Mouse (Mus musculus) hindbrain, embryonic 15.5 days (tissue): ENCODE data around the gene Thrb. TPM values are rescaled to one million over a fixed set of nuclear protein-coding genes. Genes with fewer than 3 reads are reported as not detected.

Experiments used
- ATAC-seq: fragments of 200-750 bp; cut with Nextera tagmentation; 2 replicates; pipeline ENCODE4 v1.8.0; 2017; ENCODE audit warnings: low read depth, moderate number of reproducible peaks, moderate TSS enrichment; ENCODE audit not compliant: low FRiP score
- H3K27ac ChIP-seq: fragments of 300-500 bp; sonication (generic); replicated peaks from 2 replicates; pipeline ENCODE4 v1.5.1; 2015; ENCODE audit warnings: mild to moderate bottlenecking, inconsistent platforms
- H3K27me3 ChIP-seq: fragments of 300-500 bp; sonication (generic); 2 replicates; pipeline ENCODE4 v1.6.1; 2015; ENCODE audit warnings: control low read depth, inconsistent platforms
- H3K36me3 ChIP-seq: fragments of 300-500 bp; sonication (generic); 2 replicates; pipeline ENCODE4 v1.6.1; 2015; ENCODE audit warnings: control low read depth, inconsistent platforms
- H3K4me1 ChIP-seq: fragments of 300-500 bp; sonication (generic); replicated peaks from 2 replicates; pipeline ENCODE4 v1.6.1; 2015; ENCODE audit warnings: control low read depth, inconsistent platforms
- H3K4me2 ChIP-seq: fragments of 300-500 bp; sonication (generic); 2 replicates; pipeline ENCODE4 v1.6.1; 2015; ENCODE audit warnings: moderate library complexity, mild to moderate bottlenecking, inconsistent platforms
- H3K4me3 ChIP-seq: fragments of 300-500 bp; sonication (generic); 2 replicates; pipeline ENCODE4 v1.5.1; 2015; ENCODE audit warnings: mild to moderate bottlenecking, inconsistent platforms
- H3K9ac ChIP-seq: fragments of 300-500 bp; sonication (generic); 2 replicates; pipeline ENCODE4 v1.6.1; 2015; ENCODE audit warnings: inconsistent platforms
- H3K9me3 ChIP-seq: fragments of 300-500 bp; sonication (generic); 2 replicates; pipeline ENCODE4 v1.6.1; 2016; ENCODE audit warnings: control low read depth, inconsistent platforms
- WGBS: fragments of 180-500 bp; shearing (Covaris S2); methylation state at CpG from one replicate; pipeline ENCODE4 v1.1.7; 2015; 5-methylcytosine and 5-hydroxymethylcytosine counted together
- polyA plus RNA-seq: library from polyadenylated mRNA; unstranded; fragments of >200 nt; fragmentation: Nextera tagmentation; extraction: Ambion mirVana; gene quantifications from 2 replicates; pipeline ENCODE4 v1.2.1, GENCODE M21; 2015

The Thrb gene
- polyA plus RNA-seq, 1 experiment from 2014 or later = 2.3 TPM

DNA sequence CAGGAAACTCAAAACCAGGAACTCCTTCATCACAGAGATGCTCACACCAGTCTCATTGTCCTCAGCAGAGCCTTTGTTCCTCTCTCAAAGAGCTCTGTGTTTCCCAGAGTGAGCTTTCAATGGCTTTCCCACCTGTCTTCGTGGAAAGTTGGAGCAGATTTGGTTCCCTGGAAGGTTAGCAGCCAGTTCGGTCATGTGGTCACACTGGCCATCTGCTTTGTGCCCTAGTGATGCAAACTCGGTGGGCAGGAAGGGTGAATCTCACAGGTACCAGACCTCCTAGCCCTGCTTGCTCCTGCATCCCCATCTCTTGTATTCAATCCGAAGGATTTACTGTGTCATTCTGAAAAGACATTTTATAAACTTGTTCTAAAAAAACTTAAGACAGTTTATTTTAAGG lies 151.0 kb downstream of the Thrb start:
- Histone ChIP-seq H3K4me1 (no peaks in the 10 kb centered on the region), H3K9ac (no peak overlapping the region), H3K27me3 (no peaks in the 10 kb centered on the region), H3K36me3 (no peaks in the 10 kb centered on the region), H3K9me3 (no peaks in the 10 kb centered on the region), H3K4me3 (no peak overlapping the region), H3K4me2 (no peak overlapping the region), H3K27ac (no peak overlapping the region)
- 67% methylated on average over 4 of the region's 4 CpGs for WGBS
- no peak for ATAC-seq

DNA sequence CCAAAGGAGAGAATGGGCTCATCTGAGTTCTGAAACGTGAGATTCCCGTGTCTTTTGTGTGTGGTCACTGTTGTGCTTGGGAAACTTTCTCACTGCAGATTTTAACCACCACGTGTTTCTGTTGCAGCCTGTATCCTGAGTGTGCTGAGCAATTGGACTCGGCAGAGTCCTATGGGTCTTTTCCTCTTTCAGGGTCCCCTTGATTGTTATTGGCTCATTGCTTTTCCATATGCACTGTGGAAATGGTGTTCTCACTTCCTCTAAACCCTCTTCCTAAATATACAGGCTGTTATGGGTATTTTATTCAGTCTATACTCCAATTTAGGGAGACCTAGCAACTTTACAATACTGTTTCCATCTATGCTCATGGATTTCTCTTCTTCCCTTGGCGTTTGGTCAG lies 152.4 kb downstream of the Thrb start:
- no peaks in the 10 kb centered on the region for H3K9me3 ChIP-seq
- H3K4me1 ChIP-seq = no peaks in the 10 kb centered on the region
- H3K9ac ChIP-seq = no peak overlapping the region
- H3K4me3 ChIP-seq = no peak overlapping the region
- 84% methylated on average over 5 of the region's 5 CpGs for WGBS
- no peak for ATAC-seq
- no peaks in the 10 kb centered on the region for H3K36me3 ChIP-seq
- no peak overlapping the region for H3K27ac ChIP-seq
- H3K27me3 ChIP-seq = no peaks in the 10 kb centered on the region
- H3K4me2 ChIP-seq = no peak overlapping the region

DNA sequence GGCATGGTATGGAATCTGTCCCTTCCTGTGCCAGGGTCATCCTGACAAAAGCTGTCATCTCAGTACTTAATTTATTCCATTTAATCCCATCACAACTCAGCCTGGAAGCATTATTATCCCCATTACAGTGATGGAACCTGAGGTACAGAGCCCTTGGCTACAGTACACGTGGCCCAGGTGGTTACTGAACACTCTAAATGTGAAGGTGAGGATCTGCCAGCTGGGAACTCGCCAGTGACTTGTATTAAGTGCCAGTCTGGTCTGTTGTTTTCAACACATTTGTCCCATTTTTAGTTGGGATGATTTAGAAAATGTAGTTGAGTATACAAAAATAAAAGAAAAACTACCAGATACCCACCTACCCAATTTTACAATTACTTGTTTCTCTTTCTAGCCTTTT lies 155.0 kb downstream of the Thrb start:
- Histone ChIP-seq H3K9me3 (no peaks in the 10 kb centered on the region), H3K9ac (no peak overlapping the region), H3K4me1 (no peaks in the 10 kb centered on the region), H3K4me3 (no peak overlapping the region), H3K27me3 (no peaks in the 10 kb centered on the region), H3K4me2 (no peak overlapping the region), H3K36me3 (no peaks in the 10 kb centered on the region), H3K27ac (no peak overlapping the region)
- 71% methylated on average over 2 of the region's 2 CpGs for WGBS
- ATAC-seq = no peak

DNA sequence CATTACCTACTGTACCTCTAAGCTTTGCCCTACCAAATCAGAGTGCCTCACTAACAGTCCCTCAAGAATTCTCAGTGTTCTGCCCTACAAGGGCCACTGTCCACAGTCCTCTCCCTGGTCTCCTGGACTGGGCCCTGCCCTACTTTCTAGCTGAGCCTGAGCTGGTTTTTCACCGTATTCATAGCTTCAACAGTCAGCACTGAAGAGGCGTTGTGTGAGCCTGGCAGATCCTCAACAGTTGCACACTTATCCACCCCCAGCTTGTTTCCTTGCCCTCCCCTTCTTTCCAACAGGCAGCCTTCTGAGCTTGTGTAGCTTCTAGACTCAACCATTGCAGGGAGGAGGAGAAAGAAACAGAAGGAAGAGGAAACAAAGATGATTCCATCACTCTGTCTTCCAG lies 158.0 kb downstream of the Thrb start:
- Histone ChIP-seq H3K36me3 (no peaks in the 10 kb centered on the region), H3K27ac (no peak overlapping the region), H3K9ac (no peak overlapping the region), H3K4me2 (no peak overlapping the region), H3K4me3 (no peak overlapping the region), H3K4me1 (no peaks in the 10 kb centered on the region), H3K27me3 (no peaks in the 10 kb centered on the region), H3K9me3 (no peaks in the 10 kb centered on the region)
- no peak for ATAC-seq
- 95% methylated on average over 2 of the region's 2 CpGs for WGBS

DNA sequence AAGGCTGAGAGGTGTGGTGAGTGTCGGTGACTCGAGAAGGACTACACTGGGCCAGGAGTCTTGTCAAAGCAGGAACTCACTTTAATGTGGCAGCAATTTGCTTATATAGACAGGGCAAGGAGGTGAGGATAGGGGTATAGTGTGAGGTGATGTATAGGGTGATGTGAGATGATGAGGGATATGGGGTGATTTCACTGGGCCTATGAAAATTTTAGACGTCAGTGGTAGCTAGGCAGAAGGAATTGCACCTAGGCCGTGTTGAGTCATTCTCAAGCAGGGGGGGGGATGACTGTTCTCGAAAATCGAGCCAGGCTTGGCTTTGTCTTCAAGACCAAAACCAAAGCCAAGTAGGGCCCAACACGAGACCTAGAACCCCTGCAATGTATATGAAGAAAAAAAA lies 162.7 kb downstream of the Thrb start:
- Histone ChIP-seq H3K4me3 (no peak overlapping the region), H3K36me3 (no peaks in the 10 kb centered on the region), H3K27me3 (no peaks in the 10 kb centered on the region), H3K4me2 (no peak overlapping the region), H3K9ac (no peak overlapping the region), H3K9me3 (no peaks in the 10 kb centered on the region), H3K27ac (no peak overlapping the region), H3K4me1 (no peaks in the 10 kb centered on the region)
- 90% methylated on average over 7 of the region's 7 CpGs for WGBS
- ATAC-seq = no peak

DNA sequence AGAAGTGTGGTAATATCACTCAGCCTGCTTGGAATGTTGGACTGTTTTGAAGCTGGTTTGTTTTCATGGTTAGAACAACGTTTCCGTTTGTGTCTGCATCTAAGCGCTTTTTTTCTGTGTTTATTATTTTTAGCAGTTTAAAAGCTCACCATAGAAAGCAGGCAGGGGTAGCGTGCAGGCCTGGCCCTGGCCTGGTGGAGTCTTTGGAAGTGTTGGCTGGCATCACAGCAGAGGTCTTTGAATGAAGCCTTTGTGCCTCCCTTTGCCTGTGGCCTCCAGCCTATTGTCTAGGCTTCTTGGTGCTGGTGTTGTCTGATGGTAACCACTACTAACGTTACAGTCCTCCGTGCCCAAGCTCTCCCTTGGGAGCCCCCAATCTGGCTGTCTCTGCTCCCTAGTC lies 167.3 kb downstream of the Thrb start:
- 45% methylated on average over 6 of the region's 6 CpGs for WGBS
- H3K27me3 ChIP-seq = no peaks in the 10 kb centered on the region
- no peak overlapping the region for H3K27ac ChIP-seq
- H3K4me1 ChIP-seq = no peaks in the 10 kb centered on the region
- no peak for ATAC-seq
- no peak overlapping the region for H3K4me3 ChIP-seq
- no peaks in the 10 kb centered on the region for H3K36me3 ChIP-seq
- H3K9ac ChIP-seq = no peak overlapping the region
- no peaks in the 10 kb centered on the region for H3K9me3 ChIP-seq
- no peak overlapping the region for H3K4me2 ChIP-seq

DNA sequence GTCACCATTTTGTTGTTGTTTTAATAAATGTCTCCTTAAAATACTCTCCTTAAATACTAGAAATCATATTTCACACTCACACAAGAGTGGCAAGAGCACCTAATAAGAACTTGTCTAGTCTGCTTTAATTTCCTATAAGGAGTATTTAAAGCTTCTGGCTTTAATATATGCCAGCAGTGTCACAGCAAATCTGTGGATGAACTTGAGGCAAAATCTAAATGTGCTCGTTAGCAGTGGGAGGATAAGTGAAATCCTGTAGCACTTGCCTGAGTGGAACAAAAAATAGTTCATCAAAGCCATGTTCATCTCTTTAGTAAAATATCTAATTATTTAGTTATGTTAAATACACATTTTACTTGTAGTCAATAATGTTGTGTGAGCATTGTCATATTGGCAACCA lies 175.7 kb downstream of the Thrb start:
- Histone ChIP-seq H3K27ac (no peak overlapping the region), H3K4me2 (no peak overlapping the region), H3K36me3 (no peaks in the 10 kb centered on the region), H3K27me3 (no peaks in the 10 kb centered on the region), H3K9me3 (no peaks in the 10 kb centered on the region), H3K4me1 (no peaks in the 10 kb centered on the region), H3K4me3 (no peak overlapping the region), H3K9ac (no peak overlapping the region)
- no peak for ATAC-seq
- WGBS = 83% methylated on average over 1 of the region's 1 CpGs

DNA sequence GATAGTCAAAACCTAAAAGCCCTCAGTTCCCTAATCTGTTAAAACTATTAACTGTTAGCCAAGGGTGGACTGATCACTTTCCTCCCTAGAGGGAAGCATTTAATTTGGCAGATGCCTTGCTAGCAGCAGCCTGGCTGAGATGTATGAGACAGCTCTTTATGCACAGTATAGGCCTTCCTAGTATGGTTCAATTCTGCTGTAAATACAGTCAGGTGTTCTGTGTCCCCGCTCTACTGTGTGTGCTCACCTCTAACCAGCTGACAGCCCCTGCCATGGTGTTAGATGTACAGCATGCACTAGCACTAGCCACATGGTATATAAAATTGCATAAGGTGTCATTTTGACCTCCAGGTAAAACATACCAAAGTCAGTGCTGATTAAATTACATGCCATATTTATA lies 176.7 kb downstream of the Thrb start:
- no peak overlapping the region for H3K9ac ChIP-seq
- H3K4me2 ChIP-seq = no peak overlapping the region
- 93% methylated on average over 1 of the region's 1 CpGs for WGBS
- no peaks in the 10 kb centered on the region for H3K4me1 ChIP-seq
- H3K27ac ChIP-seq = no peak overlapping the region
- H3K27me3 ChIP-seq = no peaks in the 10 kb centered on the region
- ATAC-seq = peak; percentile 63; the same call in 1 of the 2 replicates
- no peaks in the 10 kb centered on the region for H3K9me3 ChIP-seq
- no peaks in the 10 kb centered on the region for H3K36me3 ChIP-seq
- no peak overlapping the region for H3K4me3 ChIP-seq

DNA sequence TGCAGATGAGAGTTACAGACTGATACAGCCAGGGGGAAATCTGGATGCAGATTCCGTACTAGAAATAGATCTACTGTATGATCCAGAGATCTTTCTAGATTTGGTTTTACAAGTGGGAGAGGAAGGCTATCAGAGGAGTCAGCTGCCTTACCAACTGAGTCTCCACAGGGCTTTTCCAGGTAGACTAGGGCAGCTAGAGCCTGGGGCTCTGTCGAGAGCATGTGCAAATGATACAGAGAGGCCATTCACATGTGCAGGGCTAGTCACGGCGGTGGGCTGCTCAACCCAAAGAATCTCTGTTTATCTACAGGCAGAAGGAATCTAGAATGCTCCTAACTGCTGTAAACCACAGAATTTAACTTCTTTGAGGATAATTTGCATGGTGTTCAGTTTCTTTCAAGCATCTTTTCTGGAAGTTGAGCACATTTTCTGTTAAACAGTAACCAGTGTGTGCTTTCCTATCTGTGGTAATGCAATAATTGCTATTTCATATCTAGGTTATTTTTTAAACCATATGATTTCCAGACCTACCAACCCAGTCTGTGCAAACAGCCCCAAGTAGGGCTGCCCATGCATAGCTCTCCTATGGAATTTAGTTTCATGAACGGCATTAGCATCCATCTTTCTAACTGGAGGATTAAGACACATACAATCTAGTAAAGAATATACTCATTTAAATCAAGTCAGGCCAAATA lies 185.1 kb downstream of the Thrb start:
- Histone ChIP-seq H3K4me3 (no peak overlapping the region), H3K27me3 (no peaks in the 10 kb centered on the region), H3K4me2 (no peak overlapping the region), H3K9ac (no peak overlapping the region), H3K27ac (no peak overlapping the region), H3K9me3 (no peaks in the 10 kb centered on the region), H3K4me1 (no peaks in the 10 kb centered on the region), H3K36me3 (no peaks in the 10 kb centered on the region)
- ATAC-seq = no peak
- WGBS = 92% methylated on average over 5 of the region's 5 CpGs

DNA sequence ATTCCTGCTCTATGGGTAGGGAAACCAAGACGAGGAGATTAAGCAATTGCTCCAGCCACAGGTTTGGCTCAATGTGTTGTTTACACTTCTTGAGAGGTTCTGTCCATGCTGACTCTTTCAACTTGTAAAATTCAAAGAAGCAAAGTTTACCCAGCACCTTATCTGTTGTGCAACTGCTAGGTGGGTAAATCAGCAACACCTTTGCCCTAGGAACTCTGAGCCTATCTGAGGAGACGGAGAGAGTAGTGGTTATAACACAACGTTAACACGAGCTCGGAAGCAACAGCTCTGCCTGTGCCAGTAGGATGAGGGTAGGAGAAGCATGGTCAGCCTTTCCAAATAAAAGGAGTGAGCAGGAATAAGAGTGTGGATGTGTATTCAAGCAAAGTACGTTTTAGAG lies 185.8 kb downstream of the Thrb start:
- no peak overlapping the region for H3K4me2 ChIP-seq
- no peaks in the 10 kb centered on the region for H3K36me3 ChIP-seq
- WGBS = 82% methylated on average over 6 of the region's 6 CpGs
- no peak overlapping the region for H3K4me3 ChIP-seq
- no peaks in the 10 kb centered on the region for H3K4me1 ChIP-seq
- H3K27ac ChIP-seq = no peak overlapping the region
- no peak for ATAC-seq
- no peaks in the 10 kb centered on the region for H3K9me3 ChIP-seq
- no peak overlapping the region for H3K9ac ChIP-seq
- no peaks in the 10 kb centered on the region for H3K27me3 ChIP-seq

DNA sequence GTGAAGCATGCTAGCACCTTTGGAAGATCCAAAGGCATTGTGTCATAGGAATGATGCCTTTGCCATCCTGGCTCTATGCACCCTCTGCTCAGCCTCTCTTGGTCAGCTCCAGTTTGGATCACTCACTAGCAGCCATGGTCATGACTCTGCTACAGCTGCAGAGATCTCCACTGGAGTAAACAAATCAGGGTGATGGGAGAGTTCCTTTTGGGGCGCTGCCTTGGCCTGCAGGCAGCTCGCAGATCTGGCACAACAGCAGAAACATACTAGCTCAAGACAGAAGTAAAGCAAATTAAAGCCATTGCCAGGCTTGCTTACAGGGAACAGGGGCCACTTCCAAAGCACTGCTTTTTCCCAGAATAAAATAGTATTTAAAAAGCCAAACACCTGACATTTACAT lies 186.6 kb downstream of the Thrb start:
- no peak overlapping the region for H3K27ac ChIP-seq
- H3K9me3 ChIP-seq = no peaks in the 10 kb centered on the region
- no peaks in the 10 kb centered on the region for H3K36me3 ChIP-seq
- H3K4me3 ChIP-seq = no peak overlapping the region
- H3K9ac ChIP-seq = no peak overlapping the region
- no peaks in the 10 kb centered on the region for H3K4me1 ChIP-seq
- H3K27me3 ChIP-seq = no peaks in the 10 kb centered on the region
- WGBS = 90% methylated on average over 2 of the region's 2 CpGs
- H3K4me2 ChIP-seq = no peak overlapping the region
- ATAC-seq = no peak

DNA sequence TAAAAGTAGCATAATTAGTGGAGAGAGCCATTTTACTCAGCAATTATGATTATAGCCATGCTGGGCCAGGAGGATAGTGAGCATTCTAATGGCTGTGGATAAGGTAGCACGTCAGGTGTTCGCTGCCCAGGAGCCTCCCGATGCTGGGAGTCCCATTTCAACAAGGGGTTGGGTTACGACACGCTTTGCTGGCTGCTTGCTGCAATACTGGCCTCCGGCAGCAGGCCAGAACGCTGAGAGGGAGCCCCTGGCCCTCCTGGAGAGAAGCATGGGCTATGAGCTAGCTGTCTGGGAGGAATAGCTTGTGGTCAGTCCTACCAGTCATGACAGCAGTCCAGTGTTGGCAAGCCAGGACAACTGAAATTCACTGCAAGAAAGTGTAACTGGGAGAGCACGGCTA lies 187.2 kb downstream of the Thrb start:
- H3K27ac ChIP-seq = no peak overlapping the region
- no peaks in the 10 kb centered on the region for H3K4me1 ChIP-seq
- H3K36me3 ChIP-seq = no peaks in the 10 kb centered on the region
- H3K9ac ChIP-seq = no peak overlapping the region
- WGBS = 55% methylated on average over 8 of the region's 8 CpGs
- H3K4me3 ChIP-seq = no peak overlapping the region
- H3K9me3 ChIP-seq = no peaks in the 10 kb centered on the region
- no peaks in the 10 kb centered on the region for H3K27me3 ChIP-seq
- no peak overlapping the region for H3K4me2 ChIP-seq
- ATAC-seq = no peak

DNA sequence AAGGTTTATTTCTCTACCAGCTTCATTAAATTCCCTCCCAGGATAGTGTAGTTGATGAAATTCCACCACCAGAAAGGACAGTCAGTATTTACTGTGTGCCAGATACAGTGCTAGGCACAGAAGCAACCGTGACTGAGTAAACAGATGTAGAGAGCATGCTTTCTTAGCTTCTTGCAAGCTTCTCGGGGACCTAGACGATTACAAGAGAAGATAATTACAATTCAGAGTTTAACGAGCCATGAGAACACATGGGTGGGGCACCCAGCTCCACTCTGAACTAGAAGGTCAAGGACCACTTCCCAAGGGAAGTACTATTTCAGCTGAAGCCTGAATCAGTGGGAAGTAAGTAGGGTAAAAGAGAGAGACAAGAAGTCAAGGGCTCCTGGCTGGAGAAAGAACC lies 190.3 kb downstream of the Thrb start:
- H3K36me3 ChIP-seq = no peaks in the 10 kb centered on the region
- H3K4me1 ChIP-seq = no peaks in the 10 kb centered on the region
- no peak overlapping the region for H3K4me3 ChIP-seq
- no peak for ATAC-seq
- no peak overlapping the region for H3K4me2 ChIP-seq
- WGBS = 50% methylated on average over 4 of the region's 4 CpGs
- H3K9me3 ChIP-seq = no peaks in the 10 kb centered on the region
- H3K9ac ChIP-seq = no peak overlapping the region
- H3K27ac ChIP-seq = no peak overlapping the region
- H3K27me3 ChIP-seq = no peaks in the 10 kb centered on the region
